Mouse (Mus musculus): Measurements from ENCODE around the gene Fat3. TPM values are rescaled to one million over a fixed set of nuclear protein-coding genes. Genes with fewer than 3 reads are reported as not detected.
A peak's percentile ranks its signal among the peaks of the same experiment; 100 is the strongest.

Gene Fat3
- polyA plus RNA-seq, 1 experiment from 2014 or later: 16.8 TPM

DNA sequence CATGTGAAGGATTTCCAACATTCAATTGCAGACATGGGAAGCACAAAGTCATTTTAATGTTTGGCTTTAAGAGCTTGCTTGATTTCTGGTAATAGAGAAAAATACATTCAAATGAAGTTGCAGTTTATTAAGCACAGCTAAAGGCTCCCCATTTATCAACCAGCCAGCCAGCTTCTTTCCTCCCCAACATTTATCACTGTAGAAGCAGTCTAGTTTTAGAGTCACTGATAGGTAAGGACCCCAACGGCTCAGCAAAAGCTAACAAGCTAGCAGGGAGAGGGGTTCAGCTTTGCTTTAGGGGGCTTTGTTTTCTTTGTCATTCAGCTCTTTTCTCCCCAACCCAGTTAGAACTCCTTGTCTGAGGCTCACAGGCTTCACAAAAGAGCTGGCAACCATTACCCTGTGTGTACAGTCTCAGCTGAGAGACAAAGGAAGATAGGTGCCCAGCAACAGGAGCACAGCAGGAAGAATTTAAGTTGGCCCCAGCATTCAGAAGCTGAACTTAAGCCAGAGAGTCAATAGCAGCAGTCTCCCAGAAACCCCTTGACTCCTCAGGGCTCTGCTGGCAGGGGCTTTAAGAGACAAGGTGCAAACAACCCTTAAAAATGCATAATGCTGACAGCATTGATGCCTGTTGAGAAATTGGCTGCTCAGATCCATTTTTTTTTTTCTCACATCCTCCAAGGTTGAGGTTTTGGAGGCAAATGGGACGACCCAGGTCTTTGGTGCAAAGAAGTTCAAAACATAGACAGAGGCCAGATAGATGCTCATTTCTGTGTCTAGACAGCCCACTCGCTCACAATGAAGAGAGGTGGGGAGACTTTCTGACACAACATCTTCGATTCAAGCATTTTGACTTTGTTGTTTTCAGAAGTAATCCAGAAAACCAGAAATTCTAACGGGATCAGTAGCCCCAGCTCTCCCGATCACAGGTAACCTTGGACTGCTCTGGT lies 102.1 kb downstream of the Fat3 start:
- Histone ChIP-seq H3K4me2 (ENCODE audit: low read depth) (no peak overlapping the region), H3K9ac (ENCODE audit: low read length) (no peak overlapping the region; the same call in 1 of the 2 replicates), H3K4me3 (ENCODE audit: low read depth, low read length) (no peak overlapping the region), H3K4me1 (ENCODE audit: control insufficient read depth, insufficient read depth, low read length) (peaks cover 8% of the 10 kb centered on the region; the same call in 1 of the 2 replicates), H3K27me3 (ENCODE audit: control insufficient read depth, insufficient read depth, low read length) (no peaks in the 10 kb centered on the region), H3K36me3 (ENCODE audit: control insufficient read depth, insufficient read depth, low read length) (no peaks in the 10 kb centered on the region), H3K27ac (ENCODE audit: low read depth, low read length) (peak overlapping the region; percentile 67), H3K9me3 (ENCODE audit: control insufficient read depth, low read length) (no peaks in the 10 kb centered on the region)
- ATAC-seq (ENCODE audit: insufficient read depth, low FRiP score, low TSS enrichment) (peak; percentile 91), DNase-seq (ENCODE audit: low spot score) (peak; percentile 70)
- 39% methylated on average over 6 of the region's 6 CpGs for WGBS

DNA sequence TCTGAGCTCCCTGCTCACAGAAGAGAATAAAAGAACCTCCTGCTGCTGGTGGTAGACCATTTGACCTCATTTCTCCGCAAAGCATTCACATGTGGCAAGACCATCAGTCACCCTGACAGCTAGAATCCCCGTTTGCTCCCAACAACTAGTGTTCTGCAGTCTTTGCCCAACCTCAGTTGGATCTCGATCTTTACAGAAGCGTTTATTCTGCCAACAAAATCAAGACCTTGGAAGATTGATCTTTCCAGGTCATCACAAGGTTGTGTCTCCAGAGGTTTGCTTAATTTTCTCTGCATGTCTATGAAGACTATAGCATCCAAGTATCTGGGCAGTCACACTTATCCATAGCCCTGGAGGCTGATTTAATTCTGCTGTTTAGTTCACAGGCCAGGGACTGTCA lies 111.9 kb downstream of the Fat3 start:
- no peak overlapping the region for H3K4me3 ChIP-seq (ENCODE audit: low read depth, low read length)
- no peaks in the 10 kb centered on the region for H3K27me3 ChIP-seq (ENCODE audit: control insufficient read depth, insufficient read depth, low read length)
- H3K4me2 ChIP-seq (ENCODE audit: low read depth): no peak overlapping the region
- no peaks in the 10 kb centered on the region for H3K36me3 ChIP-seq (ENCODE audit: control insufficient read depth, insufficient read depth, low read length)
- H3K27ac ChIP-seq (ENCODE audit: low read depth, low read length): no peak overlapping the region
- no peaks in the 10 kb centered on the region for H3K9me3 ChIP-seq (ENCODE audit: control insufficient read depth, low read length)
- 11% methylated on average over 4 of the region's 4 CpGs for WGBS
- H3K9ac ChIP-seq (ENCODE audit: low read length): no peak overlapping the region
- ATAC-seq (ENCODE audit: insufficient read depth, low FRiP score, low TSS enrichment) (no peak), DNase-seq (ENCODE audit: low spot score) (peak; percentile 33)
- H3K4me1 ChIP-seq (ENCODE audit: control insufficient read depth, insufficient read depth, low read length): peaks cover 7% of the 10 kb centered on the region; the same call in 1 of the 2 replicates

DNA sequence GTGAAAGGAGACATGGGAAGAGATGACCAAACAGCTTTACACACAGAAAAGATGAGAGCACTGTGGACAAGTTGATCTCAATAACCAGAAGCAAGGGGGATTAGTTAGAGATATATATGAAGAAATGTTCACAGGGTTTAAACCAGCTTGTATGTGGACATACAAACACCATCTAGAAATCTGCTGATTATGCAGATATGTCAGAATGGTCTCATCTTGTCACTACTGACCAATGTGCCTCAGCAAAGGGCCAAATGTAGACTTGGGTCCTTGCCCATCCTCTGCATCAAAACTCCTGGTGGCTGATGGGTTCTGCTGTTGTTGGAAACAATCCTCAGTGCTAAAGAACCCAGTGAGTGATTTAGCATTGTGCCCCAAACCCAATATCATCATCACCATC lies 113.6 kb downstream of the Fat3 start:
- Histone ChIP-seq H3K4me1 (ENCODE audit: control insufficient read depth, insufficient read depth, low read length) (peaks cover 7% of the 10 kb centered on the region; the same call in 1 of the 2 replicates), H3K4me2 (ENCODE audit: low read depth) (no peak overlapping the region), H3K9me3 (ENCODE audit: control insufficient read depth, low read length) (no peaks in the 10 kb centered on the region), H3K36me3 (ENCODE audit: control insufficient read depth, insufficient read depth, low read length) (no peaks in the 10 kb centered on the region), H3K9ac (ENCODE audit: low read length) (no peak overlapping the region), H3K4me3 (ENCODE audit: low read depth, low read length) (no peak overlapping the region), H3K27me3 (ENCODE audit: control insufficient read depth, insufficient read depth, low read length) (no peaks in the 10 kb centered on the region), H3K27ac (ENCODE audit: low read depth, low read length) (no peak overlapping the region)
- no peak for DNase-seq (ENCODE audit: low spot score)
- no peak for ATAC-seq (ENCODE audit: insufficient read depth, low FRiP score, low TSS enrichment)

DNA sequence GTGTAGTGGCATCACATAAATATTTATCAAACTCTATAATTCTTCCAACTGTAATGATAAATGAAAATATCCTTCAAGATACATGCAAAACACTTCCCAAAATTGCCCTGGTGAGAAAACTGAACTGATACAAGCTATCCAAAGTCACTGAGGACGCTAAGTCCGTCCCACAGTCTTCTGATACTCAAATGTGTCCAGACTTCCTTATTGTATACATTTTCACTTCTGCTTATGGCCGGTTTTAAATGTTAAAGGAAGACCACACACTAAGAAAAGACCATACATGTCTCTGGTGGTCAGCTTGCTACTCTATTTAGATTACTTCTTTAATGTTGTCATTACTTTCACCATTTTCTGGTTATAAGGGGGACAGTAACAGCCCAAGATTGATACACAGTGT lies 137.4 kb downstream of the Fat3 start:
- Histone ChIP-seq H3K9ac (ENCODE audit: low read length) (no peak overlapping the region), H3K4me1 (ENCODE audit: control insufficient read depth, insufficient read depth, low read length) (peaks cover 3% of the 10 kb centered on the region; the same call in 1 of the 2 replicates), H3K4me3 (ENCODE audit: low read depth, low read length) (no peak overlapping the region), H3K27me3 (ENCODE audit: control insufficient read depth, insufficient read depth, low read length) (no peaks in the 10 kb centered on the region), H3K36me3 (ENCODE audit: control insufficient read depth, insufficient read depth, low read length) (no peaks in the 10 kb centered on the region), H3K4me2 (ENCODE audit: low read depth) (no peak overlapping the region), H3K9me3 (ENCODE audit: control insufficient read depth, low read length) (no peaks in the 10 kb centered on the region), H3K27ac (ENCODE audit: low read depth, low read length) (no peak overlapping the region)
- ATAC-seq (ENCODE audit: insufficient read depth, low FRiP score, low TSS enrichment) (no peak), DNase-seq (ENCODE audit: low spot score) (no peak)
- WGBS: 89% methylated on average over 3 of the region's 3 CpGs

DNA sequence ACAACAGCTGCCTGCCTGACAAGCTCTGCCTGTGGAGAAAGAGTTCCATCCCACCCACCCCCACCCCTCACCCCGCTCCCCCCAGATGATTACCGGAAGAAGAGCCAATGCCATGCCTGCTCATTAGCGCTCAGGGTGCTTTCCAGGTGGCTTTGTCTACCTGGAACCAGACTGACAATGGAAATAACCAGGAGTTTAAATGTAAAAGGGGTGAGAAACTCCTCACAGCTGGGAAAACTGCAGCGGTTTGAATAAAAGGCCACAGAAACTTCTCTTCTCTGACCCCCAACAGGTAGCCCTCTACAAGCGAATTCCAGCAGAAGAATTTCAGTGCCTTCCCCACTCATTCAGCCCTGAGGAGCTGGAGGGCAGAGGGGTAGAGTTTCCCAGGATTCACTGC lies 139.3 kb downstream of the Fat3 start:
- H3K36me3 ChIP-seq (ENCODE audit: control insufficient read depth, insufficient read depth, low read length): no peaks in the 10 kb centered on the region
- no peak overlapping the region for H3K27ac ChIP-seq (ENCODE audit: low read depth, low read length)
- no peak overlapping the region for H3K9ac ChIP-seq (ENCODE audit: low read length)
- ATAC-seq (ENCODE audit: insufficient read depth, low FRiP score, low TSS enrichment): no peak
- peaks cover 3% of the 10 kb centered on the region; the same call in 1 of the 2 replicates for H3K4me1 ChIP-seq (ENCODE audit: control insufficient read depth, insufficient read depth, low read length)
- no peak overlapping the region for H3K4me3 ChIP-seq (ENCODE audit: low read depth, low read length)
- H3K27me3 ChIP-seq (ENCODE audit: control insufficient read depth, insufficient read depth, low read length): no peaks in the 10 kb centered on the region
- H3K4me2 ChIP-seq (ENCODE audit: low read depth): no peak overlapping the region
- no peak for DNase-seq (ENCODE audit: low spot score)
- WGBS: 11% methylated on average over 5 of the region's 5 CpGs
- no peaks in the 10 kb centered on the region for H3K9me3 ChIP-seq (ENCODE audit: control insufficient read depth, low read length)

DNA sequence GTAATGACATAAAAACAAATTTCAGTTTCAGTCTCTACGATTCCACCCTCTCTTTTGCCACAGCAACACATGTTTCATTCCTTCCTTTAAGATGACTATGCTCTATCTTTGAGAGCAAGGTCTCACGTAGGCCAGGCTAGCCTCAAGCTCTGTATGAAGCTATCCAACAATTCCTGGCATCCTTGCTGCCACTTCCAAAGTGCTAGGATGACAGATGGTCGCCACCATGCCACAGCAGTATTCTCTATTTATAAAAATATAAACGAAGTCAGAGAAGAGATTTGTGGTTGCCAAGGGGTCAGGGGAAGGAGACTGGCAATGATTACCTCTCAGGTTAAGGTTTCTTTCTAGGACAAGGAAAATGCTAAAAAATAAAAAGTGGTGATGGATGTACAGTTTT lies 144.4 kb downstream of the Fat3 start:
- no peaks in the 10 kb centered on the region for H3K27me3 ChIP-seq (ENCODE audit: control insufficient read depth, insufficient read depth, low read length)
- H3K9ac ChIP-seq (ENCODE audit: low read length): no peak overlapping the region
- DNase-seq (ENCODE audit: low spot score): no peak
- no peak overlapping the region for H3K4me2 ChIP-seq (ENCODE audit: low read depth)
- no peak overlapping the region for H3K27ac ChIP-seq (ENCODE audit: low read depth, low read length)
- H3K4me1 ChIP-seq (ENCODE audit: control insufficient read depth, insufficient read depth, low read length): peaks cover 10% of the 10 kb centered on the region; the same call in 1 of the 2 replicates
- ATAC-seq (ENCODE audit: insufficient read depth, low FRiP score, low TSS enrichment): no peak
- 78% methylated on average over 4 of the region's 4 CpGs for WGBS
- no peak overlapping the region for H3K4me3 ChIP-seq (ENCODE audit: low read depth, low read length)
- no peaks in the 10 kb centered on the region for H3K36me3 ChIP-seq (ENCODE audit: control insufficient read depth, insufficient read depth, low read length)
- H3K9me3 ChIP-seq (ENCODE audit: control insufficient read depth, low read length): no peaks in the 10 kb centered on the region

DNA sequence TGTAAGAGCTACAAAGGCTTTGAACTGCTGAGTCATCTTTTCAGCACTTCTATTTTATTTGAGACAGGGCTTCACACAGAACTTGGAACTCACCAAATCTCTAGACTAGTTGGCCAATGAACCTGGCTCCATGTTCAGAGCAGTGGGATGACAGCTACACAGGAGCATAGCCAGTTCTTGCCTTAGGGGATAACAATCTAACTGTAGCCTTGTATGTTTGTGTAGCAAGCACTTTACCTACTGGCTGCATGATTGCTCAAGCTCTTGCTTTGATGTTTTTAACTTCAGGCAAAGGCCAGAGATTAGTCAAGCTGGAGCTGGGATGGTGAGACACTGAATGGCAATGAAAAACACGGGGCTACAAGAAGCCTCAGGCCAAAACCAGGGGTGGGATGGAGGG lies 146.2 kb downstream of the Fat3 start:
- H3K9me3 ChIP-seq (ENCODE audit: control insufficient read depth, low read length): no peaks in the 10 kb centered on the region
- no peaks in the 10 kb centered on the region for H3K36me3 ChIP-seq (ENCODE audit: control insufficient read depth, insufficient read depth, low read length)
- H3K4me2 ChIP-seq (ENCODE audit: low read depth): no peak overlapping the region
- WGBS: 14% methylated on average over 1 of the region's 1 CpGs
- no peak for DNase-seq (ENCODE audit: low spot score)
- peaks cover 11% of the 10 kb centered on the region; the same call in 1 of the 2 replicates for H3K4me1 ChIP-seq (ENCODE audit: control insufficient read depth, insufficient read depth, low read length)
- no peak for ATAC-seq (ENCODE audit: insufficient read depth, low FRiP score, low TSS enrichment)
- H3K9ac ChIP-seq (ENCODE audit: low read length): no peak overlapping the region
- no peak overlapping the region for H3K27ac ChIP-seq (ENCODE audit: low read depth, low read length)
- no peak overlapping the region for H3K4me3 ChIP-seq (ENCODE audit: low read depth, low read length)
- H3K27me3 ChIP-seq (ENCODE audit: control insufficient read depth, insufficient read depth, low read length): no peaks in the 10 kb centered on the region

DNA sequence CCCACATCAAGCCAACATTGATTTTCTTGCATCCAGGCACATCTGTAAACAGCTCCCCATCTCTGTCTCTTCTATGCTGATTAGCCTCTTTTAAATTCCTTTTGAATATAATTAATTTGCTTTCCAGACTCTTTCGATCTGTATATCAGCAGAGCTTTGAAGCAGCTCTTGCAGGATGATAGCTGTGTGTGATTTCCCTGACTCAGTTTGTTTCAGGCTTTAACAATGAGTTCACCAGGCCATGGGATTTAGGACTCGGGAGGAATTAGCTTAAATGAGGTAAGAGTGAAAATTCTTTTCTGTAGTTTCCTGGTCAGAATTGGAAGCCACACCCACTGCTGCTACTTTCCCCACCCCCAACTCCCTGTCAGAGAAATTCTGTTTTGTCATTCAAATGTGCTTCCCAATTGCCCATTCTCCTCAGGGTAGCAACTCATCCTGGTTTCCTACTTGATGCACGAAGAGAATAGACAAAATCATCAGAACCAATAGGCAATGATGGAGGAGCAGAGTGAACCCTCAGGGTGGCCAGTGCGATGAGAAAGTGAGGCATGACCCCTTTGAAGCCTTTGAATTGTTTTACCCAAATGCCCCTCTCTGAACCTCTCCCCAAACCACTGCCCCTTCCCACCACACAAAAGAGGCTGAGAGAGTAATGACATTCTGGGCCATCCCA lies 147.9 kb downstream of the Fat3 start:
- Histone ChIP-seq H3K9me3 (ENCODE audit: control insufficient read depth, low read length) (no peaks in the 10 kb centered on the region), H3K27me3 (ENCODE audit: control insufficient read depth, insufficient read depth, low read length) (no peaks in the 10 kb centered on the region), H3K4me2 (ENCODE audit: low read depth) (0 out of 2 replicates have a peak overlapping the region, but pooled peaks have one; percentile 15), H3K4me3 (ENCODE audit: low read depth, low read length) (no peak overlapping the region), H3K27ac (ENCODE audit: low read depth, low read length) (no peak overlapping the region), H3K9ac (ENCODE audit: low read length) (no peak overlapping the region), H3K4me1 (ENCODE audit: control insufficient read depth, insufficient read depth, low read length) (peaks cover 11% of the 10 kb centered on the region; the same call in 1 of the 2 replicates), H3K36me3 (ENCODE audit: control insufficient read depth, insufficient read depth, low read length) (no peaks in the 10 kb centered on the region)
- DNase-seq (ENCODE audit: low spot score) (peak; percentile 65), ATAC-seq (ENCODE audit: insufficient read depth, low FRiP score, low TSS enrichment) (peak; percentile 84)
- WGBS: 13% methylated on average over 4 of the region's 4 CpGs

Data from neural tube, embryonic 11.5 days (tissue).